Mouse (Mus musculus) right cerebral cortex, adult 18-20 months (tissue): ENCODE data around the gene Gal3st1.
"Not testable (repeated sequence)": the region's sequence is repeated elsewhere in the genome, so short reads cannot be mapped to it uniquely, and the experiment has no call there.

Source experiments
- DNase-seq: peaks from one replicate; pipeline ENCODE4 v3.0.0; 2022; ENCODE audit warnings: mixed read lengths

Gene Gal3st1

GRCm38 (mm10) chr11:3983291-3983862, at the start of gene Gal3st1:
Gal3st1 (plus strand) TSS chr11:3983636.
- peak; percentile 56 for DNase-seq

- no peak for DNase-seq
Observed at GRCm38 (mm10) chr11:3933756-3934285, 49.6 kb upstream of the Gal3st1 start.

- no peak for DNase-seq
Observed at GRCm38 (mm10) chr11:3935135-3935534, 48.3 kb upstream of the Gal3st1 start.

- no peak for DNase-seq
Observed at GRCm38 (mm10) chr11:3936318-3936717, 47.1 kb upstream of the Gal3st1 start.

- DNase-seq: no peak
Observed at GRCm38 (mm10) chr11:3937321-3937874, 46.0 kb upstream of the Gal3st1 start.

GRCm38 (mm10) chr11:3941371-3941770, 42.1 kb upstream of the Gal3st1 start:
- no peak for DNase-seq

GRCm38 (mm10) chr11:3946386-3946785, 37.0 kb upstream of the Gal3st1 start:
- no peak for DNase-seq

- DNase-seq: not testable (repeated sequence)
Observed at GRCm38 (mm10) chr11:3954876-3955275, 28.6 kb upstream of the Gal3st1 start.

- DNase-seq: not testable (repeated sequence)
Observed at GRCm38 (mm10) chr11:3955371-3955770, 28.1 kb upstream of the Gal3st1 start.

GRCm38 (mm10) chr11:3960901-3961300, 22.5 kb upstream of the Gal3st1 start:
- no peak for DNase-seq

- DNase-seq: no peak
Observed at GRCm38 (mm10) chr11:3961761-3962160, 21.7 kb upstream of the Gal3st1 start.

GRCm38 (mm10) chr11:3963155-3963554, 20.3 kb upstream of the Gal3st1 start:
- DNase-seq: no peak

GRCm38 (mm10) chr11:3963610-3964415, 19.6 kb upstream of the Gal3st1 start, which contains the start of gene Pes1:
Pes1 (plus strand) TSS chr11:3963975.
- DNase-seq: peak; percentile 84

GRCm38 (mm10) chr11:3964416-3965172, 18.8 kb upstream of the Gal3st1 start:
- DNase-seq: no peak

- peak; percentile 15 for DNase-seq
Observed at GRCm38 (mm10) chr11:3969837-3970236, 13.6 kb upstream of the Gal3st1 start.

GRCm38 (mm10) chr11:3970361-3970760, 13.1 kb upstream of the Gal3st1 start:
- DNase-seq: no peak

- DNase-seq: no peak
Observed at GRCm38 (mm10) chr11:3973081-3973480, 10.4 kb upstream of the Gal3st1 start.

GRCm38 (mm10) chr11:3974311-3974710, 9.1 kb upstream of the Gal3st1 start:
- DNase-seq: no peak

GRCm38 (mm10) chr11:3976678-3977077, 6.8 kb upstream of the Gal3st1 start, which contains the start of gene 4930556J24Rik:
4930556J24Rik (minus strand) TSS chr11:3976778.
- DNase-seq: no peak

- DNase-seq: no peak
Observed at GRCm38 (mm10) chr11:3978421-3978820, 5.0 kb upstream of the Gal3st1 start.

GRCm38 (mm10) chr11:3981536-3981935, 1.9 kb upstream of the Gal3st1 start:
- no peak for DNase-seq

- DNase-seq: no peak
Observed at GRCm38 (mm10) chr11:3982275-3983209, 894 bp upstream of the Gal3st1 start.
